Mouse (Mus musculus): ENCODE results near the gene Cacna2d3.

DNA sequence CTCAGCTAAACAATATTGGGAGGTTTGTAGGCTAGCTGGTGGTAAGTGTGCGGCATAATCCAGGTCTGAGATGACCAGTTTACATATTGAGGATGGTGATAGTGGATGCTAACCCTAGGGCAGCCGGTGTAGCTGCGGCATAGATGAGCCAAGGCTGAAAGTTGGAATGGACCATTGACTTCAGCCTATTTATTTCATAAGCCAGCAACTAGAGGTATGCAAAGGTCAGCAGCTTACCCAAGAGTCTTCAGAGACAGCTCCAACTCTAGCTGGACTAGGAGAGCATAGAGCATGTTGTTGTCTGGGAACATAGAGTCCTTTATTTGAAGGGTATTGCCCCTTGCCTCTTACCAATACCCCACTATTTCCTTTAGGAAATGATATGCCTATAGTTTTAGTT, 725.1 kb downstream of the Cacna2d3 start:
- TF ChIP-seq CTCF (IDR thresholded peaks at IDR 0.05): no peak
- TF ChIP-seq EP300 (IDR thresholded peaks at IDR 0.05; ENCODE audit: insufficient read depth, low read depth, low read length): no peak
- TF ChIP-seq POLR2A (IDR thresholded peaks at IDR 0.05; ENCODE audit: insufficient read depth, low read depth, low read length): no peak
